Mouse (Mus musculus): ENCODE data around the gene Olfr718-ps1.
"Not testable (repeated sequence)": the region's sequence is repeated elsewhere in the genome, so short reads cannot be mapped to it uniquely, and the experiment has no call there.

Gene Olfr718-ps1

DNA sequence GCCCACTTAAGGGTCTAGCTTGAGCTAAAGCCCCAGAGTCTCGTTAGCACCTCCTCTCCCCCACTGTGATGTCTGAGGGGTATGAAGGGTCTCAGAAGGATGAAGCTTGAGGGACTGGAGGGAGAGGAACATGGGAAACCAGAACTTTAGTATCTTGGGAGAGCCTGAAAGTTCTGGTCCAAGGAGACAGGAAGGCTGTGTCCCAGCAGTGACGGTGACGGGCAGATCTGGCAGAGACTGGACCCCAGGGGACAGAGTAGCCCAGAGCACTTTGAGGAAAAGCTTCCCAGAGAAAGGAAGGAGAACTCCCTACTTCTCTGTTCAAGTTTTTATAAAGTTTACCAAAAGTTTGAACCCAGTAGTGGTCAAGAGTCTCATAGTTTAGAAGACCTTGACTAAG, at the start of gene Olfr718-ps1:
Olfr718-ps1 (minus strand) TSS at position 101 of the 400 bp plus-strand sequence.
- ATAC-seq (ENCODE audit: insufficient number of reproducible peaks, low FRiP score, low TSS enrichment) = no peak

DNA sequence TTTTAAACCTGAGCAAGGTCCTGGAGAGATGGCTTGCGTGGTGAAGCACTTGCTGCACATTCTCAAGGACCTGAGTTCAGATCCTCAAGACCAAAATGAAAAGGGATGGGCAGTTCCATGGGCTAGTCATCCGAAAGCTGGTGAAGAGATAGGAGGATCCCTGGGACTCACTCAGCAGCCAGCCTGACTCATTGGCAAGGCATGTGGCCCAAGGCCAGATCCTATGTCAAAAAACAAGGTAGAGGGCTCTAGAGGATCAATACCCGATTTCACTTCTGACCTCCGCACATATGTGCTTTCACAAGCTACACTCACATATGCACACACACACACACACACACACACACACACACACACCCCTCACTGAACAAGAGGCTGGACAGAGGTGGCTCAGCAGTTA, 49.1 kb upstream of the Olfr718-ps1 start:
- ATAC-seq (ENCODE audit: insufficient number of reproducible peaks, low FRiP score, low TSS enrichment) = no peak

- ATAC-seq (ENCODE audit: insufficient number of reproducible peaks, low FRiP score, low TSS enrichment) = no peak
Measured at GRCm38 (mm10) chr5:143195166-143195565, 47.8 kb upstream of the Olfr718-ps1 start.

- not testable (repeated sequence) for ATAC-seq (ENCODE audit: insufficient number of reproducible peaks, low FRiP score, low TSS enrichment)
Measured at GRCm38 (mm10) chr5:143194747-143195146, 47.4 kb upstream of the Olfr718-ps1 start.

GRCm38 (mm10) chr5:143192806-143193205, 45.4 kb upstream of the Olfr718-ps1 start:
- ATAC-seq (ENCODE audit: insufficient number of reproducible peaks, low FRiP score, low TSS enrichment) = no peak

DNA sequence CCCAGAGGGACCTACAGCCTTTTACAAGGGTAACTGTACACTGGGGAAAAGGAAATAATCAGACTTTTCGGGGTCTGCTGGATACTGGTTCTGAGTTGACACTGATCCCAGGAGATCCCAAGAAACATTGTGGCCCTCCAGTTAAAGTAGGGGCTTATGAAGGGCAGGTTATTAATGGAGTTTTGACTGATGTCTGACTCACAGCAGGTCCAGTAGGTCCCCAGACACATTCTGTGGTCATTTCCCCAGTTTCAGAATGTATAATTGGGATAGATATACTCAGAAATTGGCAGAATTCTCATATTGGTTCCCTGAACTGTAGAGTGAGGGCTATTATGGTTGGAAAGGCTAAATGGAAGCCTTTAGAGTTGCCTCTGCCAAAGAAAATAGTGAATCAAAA, 40.6 kb upstream of the Olfr718-ps1 start:
- not testable (repeated sequence) for ATAC-seq (ENCODE audit: insufficient number of reproducible peaks, low FRiP score, low TSS enrichment)

GRCm38 (mm10) chr5:143180255-143181076, 33.1 kb upstream of the Olfr718-ps1 start, which contains the start of the genes Rbak and Spdye4b:
Gene Rbak (minus strand): TSS chr5:143180775.
Gene Spdye4b (plus strand): TSS chr5:143181017.
- peak; percentile 99 for ATAC-seq (ENCODE audit: insufficient number of reproducible peaks, low FRiP score, low TSS enrichment)

DNA sequence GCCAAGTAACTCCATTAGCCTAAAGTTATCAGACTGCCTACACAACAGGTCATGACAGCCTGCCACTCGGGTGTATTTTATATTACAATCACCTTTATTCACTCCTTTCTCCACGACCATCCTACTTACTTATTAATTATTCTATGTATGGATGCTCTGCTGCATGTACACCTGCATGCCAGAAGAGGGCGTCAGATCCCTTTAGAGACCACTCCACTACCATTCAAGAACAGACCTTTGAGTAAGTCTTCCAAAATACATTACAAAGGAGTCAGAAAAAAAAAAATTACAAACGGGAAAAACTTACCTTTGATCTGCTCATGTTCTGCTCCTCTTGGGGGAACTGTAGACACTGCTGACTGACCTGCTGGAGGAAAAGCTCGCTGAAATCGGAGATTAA, 31.8 kb upstream of the Olfr718-ps1 start:
- ATAC-seq (ENCODE audit: insufficient number of reproducible peaks, low FRiP score, low TSS enrichment) = no peak

GRCm38 (mm10) chr5:143177541-143178200, 30.3 kb upstream of the Olfr718-ps1 start:
- no peak for ATAC-seq (ENCODE audit: insufficient number of reproducible peaks, low FRiP score, low TSS enrichment)

GRCm38 (mm10) chr5:143175970-143176369, 28.6 kb upstream of the Olfr718-ps1 start:
- no peak for ATAC-seq (ENCODE audit: insufficient number of reproducible peaks, low FRiP score, low TSS enrichment)

GRCm38 (mm10) chr5:143165508-143166070, 18.2 kb upstream of the Olfr718-ps1 start:
- ATAC-seq (ENCODE audit: insufficient number of reproducible peaks, low FRiP score, low TSS enrichment) = no peak

DNA sequence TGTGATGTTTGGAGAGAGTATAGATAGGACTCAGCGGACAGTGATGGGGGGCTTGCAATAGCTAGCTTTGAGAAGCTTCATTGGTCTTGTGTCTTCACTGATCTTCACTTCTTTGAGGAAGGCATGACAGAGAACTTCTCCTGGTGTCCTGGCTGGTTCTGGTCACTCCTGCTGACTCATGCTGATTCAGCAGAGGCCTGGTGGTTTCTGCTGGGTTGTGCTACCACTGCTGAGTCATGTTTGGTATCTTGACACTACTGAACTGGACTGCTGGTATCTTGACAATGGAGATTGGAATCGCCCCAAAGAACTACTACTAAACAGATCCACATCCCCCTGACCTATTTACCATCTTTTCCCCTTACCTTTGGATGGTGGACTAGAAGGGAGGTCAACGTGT, 8.2 kb upstream of the Olfr718-ps1 start:
- ATAC-seq (ENCODE audit: insufficient number of reproducible peaks, low FRiP score, low TSS enrichment) = no peak

- no peak for ATAC-seq (ENCODE audit: insufficient number of reproducible peaks, low FRiP score, low TSS enrichment)
Measured at GRCm38 (mm10) chr5:143153756-143154155, 6.4 kb upstream of the Olfr718-ps1 start.

DNA sequence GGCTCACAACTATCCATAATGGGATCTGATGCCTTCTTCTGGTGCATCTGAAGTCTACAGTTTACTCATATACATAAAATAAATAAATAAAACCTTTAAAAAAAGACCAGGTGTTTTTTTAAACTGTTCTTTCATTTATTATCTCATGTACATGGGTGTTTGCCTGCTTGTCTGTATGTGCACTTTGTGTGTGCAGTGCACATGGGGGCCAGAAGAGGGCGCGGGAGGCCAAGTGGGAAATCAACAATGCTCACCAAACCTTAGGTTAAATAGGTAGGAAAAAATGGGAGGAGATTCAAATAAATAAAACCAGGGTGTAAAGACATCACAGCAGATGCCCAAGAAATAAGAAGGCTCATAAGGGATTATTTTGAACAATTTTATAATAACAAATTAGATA, 2.7 kb upstream of the Olfr718-ps1 start:
- no peak for ATAC-seq (ENCODE audit: insufficient number of reproducible peaks, low FRiP score, low TSS enrichment)

DNA sequence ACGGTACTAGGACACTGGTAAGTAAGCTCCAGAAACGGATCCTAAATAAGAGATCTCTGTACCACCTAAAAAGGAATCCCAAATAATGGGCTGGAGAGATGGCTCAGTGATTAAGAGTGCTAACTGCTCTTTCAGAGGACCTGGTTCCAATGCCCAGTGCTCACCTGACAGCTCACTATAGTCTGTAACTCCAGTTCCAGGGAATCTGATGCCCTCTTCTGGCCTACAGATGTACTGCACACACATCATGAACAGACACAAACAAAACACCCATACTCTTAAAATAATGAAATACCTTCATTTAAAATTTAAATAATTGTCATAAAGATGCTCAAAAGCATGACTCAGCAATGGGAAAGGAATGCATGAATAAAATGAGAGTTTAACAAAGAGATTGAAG, 2.2 kb upstream of the Olfr718-ps1 start:
- ATAC-seq (ENCODE audit: insufficient number of reproducible peaks, low FRiP score, low TSS enrichment) = no peak

- ATAC-seq (ENCODE audit: insufficient number of reproducible peaks, low FRiP score, low TSS enrichment) = no peak
Measured at GRCm38 (mm10) chr5:143148661-143149060, 1.3 kb upstream of the Olfr718-ps1 start.

DNA sequence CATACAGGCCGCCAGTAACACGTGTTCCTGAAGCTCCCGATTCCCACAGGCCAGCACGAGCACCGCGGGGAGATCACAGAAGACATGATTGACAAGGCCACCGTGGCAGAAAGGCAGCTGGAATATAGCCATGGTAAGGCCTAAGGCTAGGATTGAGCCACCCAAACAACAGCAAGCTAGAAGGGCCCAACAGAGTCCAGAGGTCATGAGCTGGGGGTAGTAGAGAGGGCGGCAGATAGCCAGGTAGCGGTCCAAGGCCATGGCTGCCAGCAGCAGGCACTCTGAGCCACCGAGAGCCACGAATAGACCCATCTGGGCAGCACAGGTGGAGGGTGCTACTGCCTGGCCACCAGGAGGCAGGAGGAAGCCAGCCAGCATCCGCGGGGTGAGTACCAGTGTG, 9.8 kb downstream of the Olfr718-ps1 start:
- no peak for ATAC-seq (ENCODE audit: insufficient number of reproducible peaks, low FRiP score, low TSS enrichment)

DNA sequence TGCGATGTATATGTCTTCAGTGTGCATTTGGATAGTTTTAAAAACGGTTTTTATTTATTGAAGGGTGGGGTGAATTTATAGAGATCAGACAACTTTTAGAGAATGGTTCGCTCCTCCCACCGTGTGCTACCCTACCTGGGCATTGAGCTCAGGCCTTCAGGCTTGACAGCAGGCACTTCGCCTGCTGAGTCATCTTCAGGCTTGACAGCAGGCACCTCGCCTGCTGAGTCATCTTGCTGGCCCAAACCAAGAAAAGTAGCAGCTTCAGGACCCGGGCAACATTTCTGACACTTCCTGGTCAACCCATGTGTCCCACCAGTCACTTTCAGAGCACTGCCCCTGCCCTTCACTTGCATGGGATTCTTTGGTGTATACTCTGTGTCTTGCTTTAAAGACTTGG, 12.3 kb downstream of the Olfr718-ps1 start:
- ATAC-seq (ENCODE audit: insufficient number of reproducible peaks, low FRiP score, low TSS enrichment) = no peak

DNA sequence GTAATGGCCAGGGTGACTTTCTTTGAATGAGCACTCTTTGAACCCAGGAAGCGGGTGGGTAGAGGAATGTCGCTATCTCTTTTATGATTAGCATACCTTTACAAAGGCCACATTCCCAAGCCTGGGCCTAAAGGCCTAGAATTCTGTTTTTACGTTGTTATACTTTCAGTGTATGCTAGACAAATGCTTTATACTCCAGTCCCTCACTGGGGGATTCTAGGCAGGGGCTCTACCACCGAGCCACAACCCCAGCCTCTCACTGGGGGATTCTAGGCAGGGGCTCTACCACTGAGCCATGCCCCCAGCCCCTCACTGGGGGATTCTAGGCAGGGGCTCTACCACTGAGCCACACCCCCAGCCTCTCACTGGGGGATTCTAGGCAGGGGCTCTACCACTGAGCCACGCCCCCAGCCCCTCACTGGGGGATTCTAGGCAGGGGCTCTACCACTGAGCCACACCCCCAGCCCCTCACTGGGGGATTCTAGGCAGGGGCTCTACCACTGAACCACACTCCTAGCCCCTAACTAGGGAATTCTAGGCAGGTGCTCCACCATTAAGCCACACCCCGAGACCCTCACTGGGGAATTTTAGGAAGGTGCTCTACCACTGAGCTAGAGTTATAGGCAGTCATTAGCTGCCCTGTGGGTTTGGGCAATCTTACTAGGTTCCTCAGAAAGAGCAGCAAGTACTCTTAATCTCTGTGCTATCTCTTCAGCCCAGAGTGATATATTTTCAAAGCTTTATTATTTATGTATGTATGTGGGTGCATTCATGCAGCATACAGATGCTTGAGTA, 13.0 kb downstream of the Olfr718-ps1 start:
- ATAC-seq (ENCODE audit: insufficient number of reproducible peaks, low FRiP score, low TSS enrichment) = not testable (repeated sequence)

GRCm38 (mm10) chr5:143132935-143133514, 14.4 kb downstream of the Olfr718-ps1 start:
- ATAC-seq (ENCODE audit: insufficient number of reproducible peaks, low FRiP score, low TSS enrichment) = no peak
